13 mouse cellular contexts compared by ENCODE assay signal in the genomic region with DNA sequence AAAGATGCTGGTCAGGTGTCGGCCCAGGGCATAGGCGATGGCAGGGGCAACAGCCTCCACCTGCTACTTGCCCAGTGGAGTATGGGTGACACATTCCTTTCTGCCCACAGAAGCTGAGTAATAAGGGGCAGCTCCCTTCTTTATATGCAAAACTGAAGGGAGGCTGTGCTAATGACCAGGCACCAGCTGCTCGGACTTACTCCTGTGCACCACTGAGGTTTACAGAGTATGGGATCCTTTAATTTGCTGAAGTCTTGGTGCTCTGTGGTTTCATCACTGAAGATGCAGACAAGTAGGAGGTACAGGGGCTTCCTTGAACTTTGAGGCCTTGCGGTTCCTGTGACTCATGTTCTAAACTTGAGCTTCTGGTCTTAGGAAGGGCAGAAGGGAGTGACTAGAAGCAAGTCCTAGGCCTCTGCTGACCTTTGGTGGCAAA.
A peak's percentile ranks its signal among the peaks of the same experiment; 100 is the strongest.
DNase-seq lines count a peak whose midpoint lies in the region.
"Had no signal": no experiment of that assay in that cellular context is flagged by ENCODE, and none has a peak within 500 bp of the region (broad histone marks: within the 10 kb centered on the region; RNA-seq: fewer than 3 reads in every experiment).

No protein-coding gene starts in this region.

- H3K9me3 ChIP-seq in megakaryocyte, embryonic 14.5 days: no peaks in the 10 kb centered on the region
- H3K9me3 ChIP-seq in heart, embryonic 10.5 days: no peaks in the 10 kb centered on the region
- H3K9me3 ChIP-seq: liver, embryonic 13.5 days had no signal

- H3K36me3 ChIP-seq in megakaryocyte, embryonic 14.5 days (replicated peaks; ENCODE audit: low read length): no peaks in the 10 kb centered on the region
- no peaks in the 10 kb centered on the region for H3K36me3 ChIP-seq in heart, embryonic 10.5 days
- H3K36me3 ChIP-seq: liver, embryonic 13.5 days had no signal

- H3K4me1 ChIP-seq in megakaryocyte, embryonic 14.5 days: peaks cover 19% of the 10 kb centered on the region
- no peaks in the 10 kb centered on the region for H3K4me1 ChIP-seq in heart, embryonic 10.5 days
- H3K4me1 ChIP-seq: liver, embryonic 13.5 days had no signal

- H3K27ac ChIP-seq in heart, embryonic 10.5 days: no peak overlapping the region
- H3K27ac ChIP-seq: liver, embryonic 13.5 days had no signal

- DNase-seq in adrenal gland, adult 2 months: peak; percentile 33
- DNase-seq in adrenal gland, postnatal 36 days: no peak
- DNase-seq in 3T3-L1 (ENCODE audit: low read depth, low spot score): peak; percentile 93
- peak; percentile 33 for DNase-seq in NIH3T3 (ENCODE audit: low read depth)
- DNase-seq in lung, postnatal 25 days (ENCODE audit: low spot score): no peak
- no peak for DNase-seq in heart, embryonic 10.5 days (ENCODE audit: low spot score)
- DNase-seq in right cerebral cortex, postnatal 10 days (ENCODE audit: low spot score in 2 of 2): no peak
- DNase-seq: adrenal gland, postnatal 10 days; cerebellum, adult 9-10 months; liver, embryonic 13.5 days; thymus, postnatal 36 days had no signal

- H3K27me3 ChIP-seq in megakaryocyte, embryonic 14.5 days (replicated peaks): no peaks in the 10 kb centered on the region
- no peaks in the 10 kb centered on the region for H3K27me3 ChIP-seq in heart, embryonic 10.5 days (ENCODE audit: insufficient read depth, poor library complexity, severe bottlenecking)
- H3K27me3 ChIP-seq: liver, embryonic 13.5 days had no signal

- peak overlapping the region; percentile 62 for H3K4me3 ChIP-seq in megakaryocyte, embryonic 14.5 days (replicated peaks)
- no peak overlapping the region for H3K4me3 ChIP-seq in heart, embryonic 10.5 days
- H3K4me3 ChIP-seq: erythroblast, embryonic 14.5 days; liver, embryonic 13.5 days had no signal

- WGBS in heart, embryonic 10.5 days: 94% methylated on average over 4 of the region's 4 CpGs

Comparison
In these comparisons a context has a peak if more than half of its experiments do, and no peak if none do; other contexts are left out.
1. DNase-seq: peak in adrenal gland, adult 2 months (single experiment), 3T3-L1 (single experiment) and NIH3T3 (single experiment); none in adrenal gland, postnatal 36 days (0 of 2), lung, postnatal 25 days (single experiment), heart, embryonic 10.5 days (single experiment) and right cerebral cortex, postnatal 10 days (0 of 2).